Mouse (Mus musculus) myocyte (in vitro differentiated cells): ENCODE data around the gene Gm17190.
"Not testable (repeated sequence)": the region's sequence is repeated elsewhere in the genome, so short reads cannot be mapped to it uniquely, and the experiment has no call there.

ENCODE experiments used
- CEBPB ChIP-seq: IDR thresholded peaks from 2 replicates; pipeline ENCODE4 v1.6.1; 2011; ENCODE audit warnings: mild to moderate bottlenecking, moderate library complexity; ENCODE audit not compliant: poor library complexity, insufficient read depth, severe bottlenecking
- MYOD1 ChIP-seq, 3 experiments: IDR thresholded peaks; one replicate each; pipeline ENCODE4 v1.6.1; 2011; ENCODE audit warnings: control low read depth in 2 of 3, low read depth in 2 of 3, mild to moderate bottlenecking in 2 of 3, moderate library complexity in 1 of 3; ENCODE audit not compliant: insufficient read length in 2 of 3, control insufficient read depth in 1 of 3
- POLR2A ChIP-seq: IDR thresholded peaks from one replicate; pipeline ENCODE4 v1.6.1; 2011; ENCODE audit warnings: low read depth, mild to moderate bottlenecking, control low read depth, moderate library complexity; ENCODE audit not compliant: insufficient read length
- POLR2AphosphoS2 ChIP-seq: IDR thresholded peaks from one replicate; pipeline ENCODE4 v1.6.1; 2011; ENCODE audit warnings: low read depth, control low read depth; ENCODE audit not compliant: insufficient read length
- REST ChIP-seq: IDR thresholded peaks from one replicate; pipeline ENCODE4 v1.6.1; 2011; ENCODE audit warnings: mild to moderate bottlenecking, control low read depth, moderate library complexity; ENCODE audit not compliant: insufficient read depth, insufficient read length
- SRF ChIP-seq: IDR thresholded peaks from one replicate; pipeline ENCODE4 v1.6.1; 2011; ENCODE audit warnings: low read depth; ENCODE audit not compliant: control insufficient read depth, insufficient read length
- TCF12 ChIP-seq: IDR thresholded peaks from one replicate; pipeline ENCODE4 v1.6.1; 2011; ENCODE audit warnings: mild to moderate bottlenecking, control low read depth; ENCODE audit not compliant: poor library complexity, insufficient read depth, severe bottlenecking
- TCF3 ChIP-seq: IDR thresholded peaks from one replicate; pipeline ENCODE4 v1.6.1; 2011; ENCODE audit warnings: low read depth, control low read depth; ENCODE audit not compliant: insufficient read length
- USF1 ChIP-seq: IDR thresholded peaks from one replicate; pipeline ENCODE4 v1.6.1; 2011; ENCODE audit warnings: low read depth, mild to moderate bottlenecking, control low read depth, moderate library complexity

DNA sequence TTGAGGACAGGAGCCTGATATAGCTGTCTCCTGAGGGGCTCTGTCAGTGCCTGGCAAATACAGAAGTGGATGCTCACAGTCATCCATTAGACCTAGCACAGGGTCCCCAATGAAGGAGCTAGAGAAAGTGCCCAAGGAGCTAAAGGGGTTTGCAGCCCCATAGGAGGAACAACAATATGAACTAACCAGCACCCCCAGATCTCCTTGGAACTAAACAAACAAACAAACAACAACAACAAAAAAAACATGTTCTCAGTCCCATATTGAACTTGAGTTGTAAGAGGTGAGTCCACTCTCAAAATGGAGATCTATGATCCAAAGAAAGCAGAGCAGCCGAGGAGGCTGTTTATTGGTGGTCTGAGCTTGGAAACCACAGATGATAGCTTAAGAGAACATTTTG is at the start of gene Gm17190:
- not testable (repeated sequence) for TF ChIP-seq SRF; USF1; CEBPB; POLR2A; REST; MYOD1 (IDR thresholded peaks at IDR 0.05; ENCODE audit: control insufficient read depth in 1 of 3, insufficient read length in 2 of 3, low read depth in 2 of 3); POLR2AphosphoS2; TCF12; TCF3
